Mouse (Mus musculus): ENCODE measurements around the gene Lyrm1.

DNA sequence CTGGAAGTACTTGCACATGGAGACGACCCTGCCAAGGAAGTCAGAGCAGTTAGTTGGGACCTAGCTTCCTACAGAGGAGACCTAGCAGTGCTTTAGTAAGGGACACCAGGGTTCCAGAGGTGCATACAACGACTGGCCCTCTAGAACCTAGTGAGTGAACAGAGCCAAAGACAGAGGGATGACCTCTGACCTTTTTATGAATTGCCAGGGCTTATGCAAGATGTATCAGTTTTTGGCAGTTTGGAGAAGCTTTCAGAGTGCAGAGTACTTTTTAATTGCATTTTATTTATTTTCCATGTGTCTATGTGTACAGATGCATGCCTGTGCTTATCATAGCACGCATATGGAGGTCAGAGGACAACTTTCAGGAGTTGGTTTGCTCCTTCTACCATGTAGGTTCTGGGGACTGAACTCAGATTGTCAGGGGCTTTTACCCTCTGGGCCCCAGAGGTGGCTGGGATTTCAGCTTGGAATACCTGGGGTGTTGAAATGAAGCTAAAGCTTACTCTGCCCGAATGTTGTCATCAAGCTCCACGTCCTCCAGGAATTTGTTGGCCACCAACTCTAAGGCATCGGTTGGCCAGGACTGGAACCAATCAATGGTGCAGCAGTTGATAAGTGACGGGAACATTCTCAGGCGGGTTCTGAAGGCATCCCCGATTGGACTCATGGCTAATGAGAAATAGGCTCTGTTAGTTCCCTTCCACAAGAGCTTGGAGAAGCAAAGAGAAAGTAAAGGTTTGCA is 70.2 kb downstream of the Lyrm1 start:
- TF ChIP-seq ELF1 (IDR thresholded peaks at IDR 0.05; ENCODE audit: low read depth, low read length) (no peak), USF1 (IDR thresholded peaks at IDR 0.05; ENCODE audit: low read depth, low read length) (no peak), TCF12 (IDR thresholded peaks at IDR 0.05; ENCODE audit: low read depth, low read length) (no peak), UBTF (IDR thresholded peaks at IDR 0.05; ENCODE audit: low read depth, low read length) (no peak), MYC (IDR thresholded peaks at IDR 0.05; ENCODE audit: low read depth, low read length) (no peak), CTCF (conservative IDR thresholded peaks at IDR 0.05 in 1 of 2, IDR thresholded peaks at IDR 0.05 in 1 of 2; ENCODE audit: low read depth in 2 of 2, low read length in 2 of 2) (no peak), MAZ (IDR thresholded peaks at IDR 0.05; ENCODE audit: low read depth, low read length) (no peak), JUN (IDR thresholded peaks at IDR 0.05; ENCODE audit: insufficient read depth, low read depth, low read length) (no peak), EP300 (IDR thresholded peaks at IDR 0.05; ENCODE audit: low read length) (no peak), GABPA (IDR thresholded peaks at IDR 0.05; ENCODE audit: insufficient replicate concordance, low read depth, low read length) (no peak)

Data from CH12.LX (cell line).